Mouse (Mus musculus) heart, adult 2 months (tissue): ENCODE data around the gene Olfr630. TPM values are rescaled to one million over a fixed set of nuclear protein-coding genes. Genes with fewer than 3 reads are reported as not detected.
"Not testable (repeated sequence)": the region's sequence is repeated elsewhere in the genome, so short reads cannot be mapped to it uniquely, and the experiment has no call there.

Source experiments
- DNase-seq, 2 experiments: peaks; one replicate each; pipeline ENCODE4 v3.0.0; 2021
- H3K27ac ChIP-seq: fragments of 200-600 bp; 2 replicates; pipeline ENCODE4 v1.8.1; 2022
- H3K27me3 ChIP-seq: fragments of 200-500 bp; 2 replicates; pipeline ENCODE4 v1.6.1; 2012; ENCODE audit warnings: mild to moderate bottlenecking, low read length, inconsistent platforms, mixed read lengths; ENCODE audit not compliant: control insufficient read depth, insufficient read depth
- H3K36me3 ChIP-seq: fragments of 200-500 bp; 2 replicates; pipeline ENCODE4 v1.6.1; 2012; ENCODE audit warnings: low read length, inconsistent platforms; ENCODE audit not compliant: control insufficient read depth, insufficient read depth
- H3K4me1 ChIP-seq: fragments of 200-500 bp; 2 replicates; pipeline ENCODE4 v1.6.1; 2011; ENCODE audit warnings: low read length; ENCODE audit not compliant: control insufficient read depth, insufficient read depth
- H3K4me3 ChIP-seq: fragments of 200-600 bp; 2 replicates; pipeline ENCODE4 v1.8.1; 2022
- H3K79me2 ChIP-seq: fragments of 200-500 bp; replicated peaks from 2 replicates; pipeline ENCODE4 v1.6.1; 2012; ENCODE audit warnings: mild to moderate bottlenecking, inconsistent platforms, low read length, moderate library complexity, mixed read lengths; ENCODE audit not compliant: control insufficient read depth, insufficient read depth
- H3K9ac ChIP-seq: fragments of 200-500 bp; 2 replicates; pipeline ENCODE4 v1.6.1; 2012; ENCODE audit warnings: low read depth, mild to moderate bottlenecking, control low read depth, inconsistent platforms, low read length, mixed read lengths
- CTCF ChIP-seq: fragments of 200-600 bp; IDR thresholded peaks from 2 replicates; pipeline ENCODE4 v1.8.1; 2022; ENCODE audit warnings: antibody characterized with exemption, mild to moderate bottlenecking, moderate library complexity
- EP300 ChIP-seq: fragments of 200-500 bp; IDR thresholded peaks from 2 replicates; pipeline ENCODE4 v1.6.1; 2011; ENCODE audit warnings: low read depth, low read length, control low read depth; ENCODE audit not compliant: insufficient read depth
- POLR2A ChIP-seq: fragments of 200-500 bp; IDR thresholded peaks from 2 replicates; pipeline ENCODE4 v1.6.1; 2011; ENCODE audit warnings: mild to moderate bottlenecking, low read depth, low read length, control low read depth; ENCODE audit not compliant: insufficient read depth
- WGBS: fragments of 180-500 bp; shearing (Covaris S2); methylation state at CpG from one replicate; pipeline ENCODE4 v1.1.7; 2018; 5-methylcytosine and 5-hydroxymethylcytosine counted together
- intact Hi-C: fragments of 180-260 bp; cut with DNase I; formaldehyde crosslinking; loops from one replicate; pipeline ENCODE4 v1.15.1; 2025
- long read RNA-seq: library from polyadenylated mRNA; stranded (forward); transcript quantifications from one replicate; pipeline ENCODE4 v2.0.0, GENCODE M21; 2021
- polyA plus RNA-seq: library from polyadenylated mRNA; depleted of rRNA; stranded (reverse); fragments of >200 nt; gene quantifications from 2 replicates; pipeline ENCODE4 v1.2.3, GENCODE M21; 2012; rRNA removed
- total RNA-seq, 2 experiments: library from RNA; stranded (reverse); gene quantifications; 2 replicates each; pipeline ENCODE4 v1.2.3; 2021

Gene Olfr630
- not detected for total RNA-seq
- polyA plus RNA-seq = not detected in 2 replicates
- long read RNA-seq = 0 reads

GRCm38 (mm10) chr7:103757233-103757632, at the start of gene Olfr630:
Gene Olfr630 (minus strand): TSS chr7:103757333.
- Histone ChIP-seq H3K4me3 (no peak within 1 kb of the TSS), H3K27me3 (no peaks in the 10 kb centered on the region), H3K36me3 (no peaks in the 10 kb centered on the region), H3K79me2 (no peaks in the 10 kb centered on the region), H3K9ac (no peak within 1 kb of the TSS), H3K4me1 (no peaks in the 10 kb centered on the region), H3K27ac (no peak within 1 kb of the TSS)
- no peak for DNase-seq
- intact Hi-C loops = no loop called here
- no peak for TF ChIP-seq EP300
- TF ChIP-seq POLR2A = no peak
- TF ChIP-seq CTCF = no peak
- WGBS = 34% methylated on average over 2 of the region's 2 CpGs

GRCm38 (mm10) chr7:103806856-103807255, 49.7 kb upstream of the Olfr630 start:
- Histone ChIP-seq H3K27me3 (no peaks in the 10 kb centered on the region), H3K27ac (no peak overlapping the region), H3K9ac (no peak overlapping the region), H3K36me3 (no peaks in the 10 kb centered on the region), H3K79me2 (no peaks in the 10 kb centered on the region), H3K4me1 (no peaks in the 10 kb centered on the region), H3K4me3 (no peak overlapping the region)
- intact Hi-C loops = loop anchor here (10.0 kb wide), 1 partner anchor 1302 kb away; no protein-coding TSS in a partner anchor
- 55% methylated on average over 1 of the region's 1 CpGs for WGBS
- TF ChIP-seq POLR2A = no peak
- peak; percentile 74 for TF ChIP-seq CTCF
- no peak for DNase-seq

GRCm38 (mm10) chr7:103792669-103793388, 35.7 kb upstream of the Olfr630 start:
- Histone ChIP-seq H3K27ac (no peak overlapping the region), H3K9ac (no peak overlapping the region), H3K4me1 (no peaks in the 10 kb centered on the region), H3K27me3 (no peaks in the 10 kb centered on the region), H3K4me3 (no peak overlapping the region), H3K79me2 (no peaks in the 10 kb centered on the region), H3K36me3 (no peaks in the 10 kb centered on the region)
- WGBS = 24% methylated on average over 4 of the region's 4 CpGs
- DNase-seq = no peak
- TF ChIP-seq EP300 (no peak), POLR2A (no peak), CTCF (peak; percentile 46)
- intact Hi-C loops = loop anchor here (5.0 kb wide), 1 partner anchor 79 kb away; no protein-coding TSS in a partner anchor

GRCm38 (mm10) chr7:103791721-103792120, 34.6 kb upstream of the Olfr630 start, which contains the start of gene Olfr67:
Gene Olfr67 (minus strand): TSS chr7:103791821.
- no peak for DNase-seq
- Histone ChIP-seq H3K36me3 (no peaks in the 10 kb centered on the region), H3K27me3 (no peaks in the 10 kb centered on the region), H3K4me1 (no peaks in the 10 kb centered on the region), H3K27ac (no peak within 1 kb of the TSS), H3K4me3 (no peak within 1 kb of the TSS), H3K79me2 (no peaks in the 10 kb centered on the region), H3K9ac (no peak within 1 kb of the TSS)
- 51% methylated on average over 3 of the region's 3 CpGs for WGBS
- no peak for TF ChIP-seq POLR2A
- no peak for TF ChIP-seq EP300
- TF ChIP-seq CTCF = no peak
- intact Hi-C loops = loop anchor here (5.0 kb wide), 1 partner anchor 81 kb away; no protein-coding TSS in a partner anchor

GRCm38 (mm10) chr7:103779598-103779997, 22.5 kb upstream of the Olfr630 start, which contains the start of gene Olfr68:
Gene Olfr68 (minus strand): TSS chr7:103779698.
- 72% methylated on average over 3 of the region's 3 CpGs for WGBS
- H3K4me1 ChIP-seq = no peaks in the 10 kb centered on the region
- intact Hi-C loops = no loop called here
- DNase-seq = no peak
- no peaks in the 10 kb centered on the region for H3K27me3 ChIP-seq
- no peaks in the 10 kb centered on the region for H3K36me3 ChIP-seq
- no peak within 1 kb of the TSS for H3K9ac ChIP-seq
- H3K79me2 ChIP-seq = no peaks in the 10 kb centered on the region
- TF ChIP-seq CTCF = no peak
- no peak for TF ChIP-seq EP300
- TF ChIP-seq POLR2A = no peak
- H3K4me3 ChIP-seq = no peak within 1 kb of the TSS
- H3K27ac ChIP-seq = no peak within 1 kb of the TSS

- intact Hi-C loops, H3K4me3 ChIP-seq: not testable (repeated sequence)
- 69% methylated on average over 4 of the region's 4 CpGs for WGBS
Measured at GRCm38 (mm10) chr7:103777652-103778051, 20.5 kb upstream of the Olfr630 start.

More at GRCm38 (mm10) chr7:103777652-103778051, 20.5 kb upstream of the Olfr630 start:
- H3K79me2 ChIP-seq, H3K4me1 ChIP-seq, DNase-seq, H3K9ac ChIP-seq, H3K36me3 ChIP-seq, H3K27ac ChIP-seq, H3K27me3 ChIP-seq: not testable (repeated sequence)
